Mouse (Mus musculus) gastrocnemius, adult 2 months (tissue): ENCODE measurements around the gene Matn4. TPM values are rescaled to one million over a fixed set of nuclear protein-coding genes. Genes with fewer than 3 reads are reported as not detected.
A peak's percentile ranks its signal among the peaks of the same experiment; 100 is the strongest.

Experiments
- DNase-seq: peaks from one replicate; pipeline ENCODE4 v3.0.0; 2022
- H3K27ac ChIP-seq: fragments of 200-600 bp; 2 replicates; pipeline ENCODE4 v1.8.1; 2022; ENCODE audit warnings: mild to moderate bottlenecking
- H3K4me3 ChIP-seq: fragments of 200-600 bp; 2 replicates; pipeline ENCODE4 v1.8.1; 2022; ENCODE audit warnings: mild to moderate bottlenecking, moderate library complexity
- CTCF ChIP-seq: fragments of 200-600 bp; IDR thresholded peaks from 2 replicates; pipeline ENCODE4 v1.8.1; 2022; ENCODE audit warnings: antibody characterized with exemption, mild to moderate bottlenecking, moderate library complexity
- intact Hi-C: fragments of 180-260 bp; cut with DNase I; formaldehyde crosslinking; loops from one replicate; pipeline ENCODE4 v1.15.1; 2025
- total RNA-seq, 2 experiments: library from RNA; stranded (reverse); gene quantifications; 2 replicates each; pipeline ENCODE4 v1.2.3; 2021

The Matn4 gene
- total RNA-seq, 2 experiments from 2014 or later, result 0.56 to 1.7 TPM

- intact Hi-C loops, result no loop called here
- no peak for TF ChIP-seq CTCF
- Histone ChIP-seq H3K4me3 (peak overlapping the region; percentile 55), H3K27ac (peak overlapping the region; percentile 97)
- peak; percentile 77 for DNase-seq
These were observed 27.7 kb upstream of the Matn4 start for GRCm38 (mm10) chr2:164432541-164433191.

GRCm38 (mm10) chr2:164431676-164432465, 26.9 kb upstream of the Matn4 start:
- intact Hi-C loops, result no loop called here
- peak; percentile 62 for DNase-seq
- peak overlapping the region; percentile 55 for H3K4me3 ChIP-seq
- H3K27ac ChIP-seq, result peak overlapping the region; percentile 97
- TF ChIP-seq CTCF, result no peak

GRCm38 (mm10) chr2:164430697-164431096, 25.7 kb upstream of the Matn4 start:
- no peak for TF ChIP-seq CTCF
- DNase-seq, result no peak
- Histone ChIP-seq H3K27ac (peak overlapping the region; percentile 97), H3K4me3 (no peak overlapping the region)
- intact Hi-C loops, result no loop called here

GRCm38 (mm10) chr2:164429881-164430615, 25.1 kb upstream of the Matn4 start:
- intact Hi-C loops, result no loop called here
- no peak for TF ChIP-seq CTCF
- Histone ChIP-seq H3K27ac (peak overlapping the region; percentile 97), H3K4me3 (no peak overlapping the region)
- DNase-seq, result no peak

- DNase-seq, result no peak
- intact Hi-C loops, result no loop called here
- Histone ChIP-seq H3K4me3 (no peak overlapping the region), H3K27ac (peak overlapping the region; percentile 36)
- TF ChIP-seq CTCF, result no peak
These were observed 23.5 kb upstream of the Matn4 start for GRCm38 (mm10) chr2:164428451-164428850.

- intact Hi-C loops, result loop anchor here (2.0 kb wide), 1 partner anchor 14 kb away; no protein-coding TSS in a partner anchor
- Histone ChIP-seq H3K4me3 (no peak overlapping the region), H3K27ac (peak overlapping the region; percentile 36)
- DNase-seq, result no peak
- no peak for TF ChIP-seq CTCF
These were observed 22.0 kb upstream of the Matn4 start for GRCm38 (mm10) chr2:164426952-164427351.

GRCm38 (mm10) chr2:164426121-164426520, 21.2 kb upstream of the Matn4 start:
- Histone ChIP-seq H3K27ac (peak overlapping the region; percentile 35; the same call in 1 of the 2 replicates), H3K4me3 (no peak overlapping the region)
- intact Hi-C loops, result loop anchor here (2.0 kb wide), 1 partner anchor 15 kb away; no protein-coding TSS in a partner anchor
- no peak for TF ChIP-seq CTCF
- DNase-seq, result no peak

GRCm38 (mm10) chr2:164425401-164425800, 20.4 kb upstream of the Matn4 start:
- peak overlapping the region; percentile 35; the same call in 1 of the 2 replicates for H3K27ac ChIP-seq
- DNase-seq, result peak; percentile 76
- intact Hi-C loops, result no loop called here
- no peak overlapping the region for H3K4me3 ChIP-seq
- TF ChIP-seq CTCF, result no peak

- Histone ChIP-seq H3K27ac (0 out of 2 replicates have a peak overlapping the region, but pooled peaks have one; percentile 28), H3K4me3 (no peak overlapping the region)
- DNase-seq, result no peak
- no peak for TF ChIP-seq CTCF
- intact Hi-C loops, result no loop called here
These were observed 19.4 kb upstream of the Matn4 start for GRCm38 (mm10) chr2:164424406-164424805.

- H3K27ac ChIP-seq, result peak overlapping the region; percentile 67
- intact Hi-C loops, result no loop called here
- peak; percentile 50 for DNase-seq
- no peak overlapping the region for H3K4me3 ChIP-seq
- TF ChIP-seq CTCF, result no peak
These were observed 18.5 kb upstream of the Matn4 start for GRCm38 (mm10) chr2:164423464-164423863.

GRCm38 (mm10) chr2:164422675-164423393, 17.9 kb upstream of the Matn4 start:
- Histone ChIP-seq H3K27ac (peak overlapping the region; percentile 67), H3K4me3 (no peak overlapping the region)
- no peak for TF ChIP-seq CTCF
- DNase-seq, result peak; percentile 48
- intact Hi-C loops, result no loop called here

- no peak for DNase-seq
- peak overlapping the region; percentile 67 for H3K27ac ChIP-seq
- TF ChIP-seq CTCF, result no peak
- intact Hi-C loops, result no loop called here
- H3K4me3 ChIP-seq, result no peak overlapping the region
These were observed 17.0 kb upstream of the Matn4 start for GRCm38 (mm10) chr2:164421979-164422378.
